In the genomic region with DNA sequence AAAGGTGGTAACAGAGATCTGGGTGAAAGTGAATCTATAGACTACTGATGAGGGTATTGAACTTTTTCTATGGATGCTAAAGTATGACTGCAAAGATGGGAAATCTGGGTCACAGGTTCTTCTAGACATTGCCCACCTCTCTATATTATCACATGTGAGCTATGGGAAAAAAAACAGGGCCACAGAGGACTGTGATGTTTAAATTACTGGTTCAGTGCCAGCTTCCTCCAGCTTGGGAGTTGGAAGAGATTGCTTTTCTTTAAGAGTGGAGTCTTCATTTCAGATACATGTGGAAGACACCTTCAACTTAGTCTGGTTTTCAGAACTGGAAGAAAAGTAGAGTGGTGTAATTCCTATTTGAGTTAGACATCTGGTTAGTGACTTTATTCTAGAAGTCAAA, we compare ENCODE assay signal across 34 mouse cellular contexts. TPM values are rescaled to one million over a fixed set of nuclear protein-coding genes. Genes with fewer than 3 reads are reported as not detected.
"Had no signal": no experiment of that assay in that cellular context is flagged by ENCODE, and none has a peak within 500 bp of the region (broad histone marks: within the 10 kb centered on the region; RNA-seq: fewer than 3 reads in every experiment).

A gene (plus strand): TSS at position 301 of the 400 bp plus-strand sequence.

- H3K27me3 ChIP-seq: embryonic facial prominence, embryonic 12.5 days; embryonic facial prominence, embryonic 13.5 days; embryonic facial prominence, embryonic 15.5 days; forebrain, embryonic 12.5 days; forebrain, embryonic 13.5 days; forebrain, embryonic 15.5 days had no signal

- H3K4me1 ChIP-seq: embryonic facial prominence, embryonic 10.5 days; embryonic facial prominence, embryonic 12.5 days; embryonic facial prominence, embryonic 13.5 days; embryonic facial prominence, embryonic 15.5 days; forebrain, embryonic 10.5 days; forebrain, embryonic 12.5 days; forebrain, embryonic 13.5 days; forebrain, embryonic 15.5 days had no signal

- H3K4me3 ChIP-seq: embryonic facial prominence, embryonic 10.5 days; embryonic facial prominence, embryonic 12.5 days; embryonic facial prominence, embryonic 13.5 days; embryonic facial prominence, embryonic 15.5 days; erythroblast, embryonic 14.5 days; forebrain, embryonic 10.5 days; forebrain, embryonic 12.5 days; forebrain, embryonic 13.5 days; forebrain, embryonic 15.5 days; gastrocnemius, adult 2 months; heart, adult 2 months had no signal

- ATAC-seq: forebrain, embryonic 13.5 days; forebrain, embryonic 14.5 days; forebrain, embryonic 15.5 days; forebrain, embryonic 16.5 days; forebrain, postnatal 0 days had no signal

- DNase-seq: cerebellum, adult 8-10 months; cerebellum, adult 9-10 months; cerebellum, adult 9-11 months; cerebellum, postnatal 10 days; cerebellum, postnatal 14 days; cerebellum, postnatal 25 days; cerebellum, postnatal 36 days; embryo, embryonic 11 days; forebrain, postnatal 0 days; gastrocnemius, adult 2 months; gastrocnemius, postnatal 10 days; gastrocnemius, postnatal 14 days; gastrocnemius, postnatal 25 days; gastrocnemius, postnatal 36 days; heart, adult 11 months; heart, adult 18-20 months; heart, adult 2 months had no signal

- H3K4me2 ChIP-seq: embryonic facial prominence, embryonic 12.5 days; embryonic facial prominence, embryonic 13.5 days; embryonic facial prominence, embryonic 15.5 days; forebrain, embryonic 12.5 days; forebrain, embryonic 13.5 days; forebrain, embryonic 15.5 days had no signal

- H3K9me3 ChIP-seq: embryonic facial prominence, embryonic 10.5 days; embryonic facial prominence, embryonic 12.5 days; embryonic facial prominence, embryonic 13.5 days; embryonic facial prominence, embryonic 15.5 days; forebrain, embryonic 10.5 days; forebrain, embryonic 12.5 days; forebrain, embryonic 13.5 days; forebrain, embryonic 15.5 days had no signal

- H3K9ac ChIP-seq: embryonic facial prominence, embryonic 12.5 days; embryonic facial prominence, embryonic 13.5 days; embryonic facial prominence, embryonic 15.5 days; forebrain, embryonic 12.5 days; forebrain, embryonic 13.5 days; forebrain, embryonic 15.5 days; forebrain, postnatal 0 days had no signal

- H3K36me3 ChIP-seq: embryonic facial prominence, embryonic 10.5 days; embryonic facial prominence, embryonic 12.5 days; embryonic facial prominence, embryonic 13.5 days; embryonic facial prominence, embryonic 15.5 days; forebrain, embryonic 10.5 days; forebrain, embryonic 12.5 days; forebrain, embryonic 15.5 days had no signal

- H3K27ac ChIP-seq: embryonic facial prominence, embryonic 10.5 days; embryonic facial prominence, embryonic 12.5 days; embryonic facial prominence, embryonic 13.5 days; embryonic facial prominence, embryonic 15.5 days; forebrain, embryonic 10.5 days; forebrain, embryonic 12.5 days; forebrain, embryonic 13.5 days; forebrain, embryonic 15.5 days; gastrocnemius, adult 2 months; heart, adult 2 months had no signal

RNA-seq across cellular contexts. Expression of the gene that starts here (rescaled TPM):
- polyA plus RNA-seq: cortical plate, adult 2 months; embryonic facial prominence, embryonic 10.5 days; embryonic facial prominence, embryonic 11.5 days; embryonic facial prominence, embryonic 12.5 days; embryonic facial prominence, embryonic 13.5 days; embryonic facial prominence, embryonic 14.5 days; embryonic facial prominence, embryonic 15.5 days; erythroblast, embryonic 14.5 days; forebrain, embryonic 10.5 days; forebrain, embryonic 11.5 days; forebrain, embryonic 12.5 days; forebrain, embryonic 13.5 days; forebrain, embryonic 14.5 days; forebrain, embryonic 15.5 days; forebrain, embryonic 16.5 days; forebrain, postnatal 0 days; frontal cortex, adult 2 months; gonadal fat pad, adult 2 months; heart, adult 2 months had no signal
